Mouse (Mus musculus): ENCODE measurements at regions not wholly inside any gene's neighbourhood (a gene's known extent, or its start where the extent isn't known, plus 50 kb on each side); places are given as distances from the start of the nearest gene placed in this dataset.

GRCm38 (mm10) chr6:93065366-93065765 lies 122.1 kb upstream of the Adamts9 start:
- no peak for TF ChIP-seq POLR2A (IDR thresholded peaks at IDR 0.05; ENCODE audit: extremely low read depth, insufficient read depth, low read length)
- TF ChIP-seq CTCF (IDR thresholded peaks at IDR 0.05; ENCODE audit: low read depth, low read length) = no peak

Measured in liver, adult 2 months (tissue).